Mouse (Mus musculus) frontal cortex, postnatal 10 days (tissue): Measurements from ENCODE around the gene Tox2.

Source experiments
- DNase-seq, 2 experiments: peaks; one replicate each; pipeline ENCODE4 v3.0.0; 2022; ENCODE audit warnings: low spot score in 2 of 2, mixed read lengths in 1 of 2

Tox2 gene

DNA sequence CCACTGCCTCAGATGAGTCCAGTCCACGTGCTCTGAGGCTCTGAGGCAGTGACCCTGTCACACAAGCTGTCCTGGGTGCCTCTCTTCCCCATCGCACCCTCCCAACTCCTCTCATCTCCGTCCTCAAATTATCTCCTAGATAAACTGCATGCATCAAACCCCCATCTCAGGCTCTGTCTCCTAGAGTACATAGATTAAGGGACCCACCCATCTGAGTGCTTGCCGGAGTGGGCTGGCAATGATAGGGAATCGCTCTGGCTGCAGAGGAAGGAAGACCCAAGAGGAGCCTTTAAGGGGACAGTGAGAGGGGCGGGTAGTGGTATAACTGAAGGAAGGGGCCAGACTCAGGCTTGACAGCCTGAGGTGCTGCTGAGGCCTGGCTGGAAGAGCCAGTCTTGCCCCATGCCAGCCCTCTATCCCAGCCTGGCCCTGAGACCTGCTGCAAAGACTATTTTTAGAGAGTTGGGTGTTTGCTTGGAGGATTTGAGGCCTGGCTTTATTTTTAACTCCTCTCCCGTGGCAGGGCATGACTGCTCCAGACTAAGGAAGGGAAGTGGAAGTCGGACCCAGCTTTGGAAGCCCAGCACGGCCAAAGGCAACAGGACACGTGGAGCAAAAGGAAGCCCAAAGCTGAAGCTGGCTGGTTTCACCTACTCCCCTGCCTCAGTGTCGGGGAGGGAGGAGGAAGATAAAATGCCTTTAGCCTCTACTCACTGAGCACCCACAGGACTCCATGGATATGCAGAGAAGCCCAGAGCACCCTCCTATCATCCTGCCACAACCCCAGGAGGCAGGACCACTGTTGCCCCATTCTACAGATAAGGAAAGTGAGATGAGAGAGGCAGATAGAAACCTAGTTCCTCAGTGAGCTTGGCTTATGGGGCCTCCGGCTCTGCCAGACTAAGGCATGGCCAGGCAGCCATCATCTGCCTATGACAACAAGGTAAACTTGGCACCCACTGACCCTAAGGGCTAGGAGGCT, 160.3 kb downstream of the Tox2 start:
- DNase-seq, result no peak

DNA sequence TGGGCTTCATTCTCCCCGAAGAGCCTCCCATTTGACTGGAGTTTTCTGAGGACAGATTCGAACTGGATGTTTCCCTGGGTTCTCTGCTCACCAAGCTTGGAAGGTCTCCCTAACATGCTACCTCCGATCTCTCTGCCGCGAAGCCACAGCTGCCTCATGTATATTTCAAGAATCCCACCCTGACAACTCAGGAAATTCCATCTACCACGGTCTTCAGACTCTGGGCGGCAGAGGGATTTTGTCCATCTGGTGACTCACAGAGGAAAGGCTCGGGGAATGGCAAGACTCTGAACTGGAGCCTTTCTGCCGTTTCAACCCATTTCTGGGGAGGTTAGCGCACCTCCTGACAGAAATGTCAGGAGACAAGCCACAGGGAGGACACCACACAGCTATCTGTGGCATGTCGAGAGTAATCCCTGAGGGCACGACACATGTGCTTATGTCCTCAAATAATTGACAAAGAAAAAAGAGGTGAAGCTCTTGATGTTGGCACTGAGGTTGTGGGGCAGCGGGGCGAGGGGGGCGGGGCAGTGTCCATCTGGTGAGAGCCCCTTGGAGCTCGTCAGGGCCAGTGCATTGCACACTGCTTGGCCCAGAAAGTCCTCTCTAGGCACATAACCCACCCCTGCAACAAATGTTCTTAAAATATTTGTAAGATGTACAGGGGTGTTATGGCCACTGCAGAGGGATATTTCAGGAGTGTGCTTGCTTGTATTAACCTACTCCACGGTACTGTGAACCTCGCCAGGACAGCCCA, 162.0 kb downstream of the Tox2 start:
- no peak for DNase-seq

DNA sequence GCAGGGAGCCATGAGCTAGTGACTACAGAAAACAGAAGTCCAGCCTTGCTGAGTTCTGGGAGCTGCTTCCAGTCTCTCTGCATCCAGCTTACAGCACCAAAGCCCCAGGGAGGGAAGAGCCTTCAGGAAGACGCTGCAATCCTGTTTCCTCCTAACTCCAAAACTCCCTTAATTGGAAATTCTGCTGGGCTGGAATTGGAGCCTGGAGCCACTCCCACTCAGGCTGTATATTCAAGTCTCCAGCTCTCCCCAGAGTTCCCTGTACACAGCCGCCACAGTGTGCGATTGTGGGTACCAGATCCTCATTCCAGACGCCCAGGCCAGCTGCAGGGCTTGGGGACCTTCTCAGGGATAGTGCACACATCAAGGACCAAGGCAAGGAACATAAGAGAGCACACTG, 167.2 kb downstream of the Tox2 start:
- no peak for DNase-seq

DNA sequence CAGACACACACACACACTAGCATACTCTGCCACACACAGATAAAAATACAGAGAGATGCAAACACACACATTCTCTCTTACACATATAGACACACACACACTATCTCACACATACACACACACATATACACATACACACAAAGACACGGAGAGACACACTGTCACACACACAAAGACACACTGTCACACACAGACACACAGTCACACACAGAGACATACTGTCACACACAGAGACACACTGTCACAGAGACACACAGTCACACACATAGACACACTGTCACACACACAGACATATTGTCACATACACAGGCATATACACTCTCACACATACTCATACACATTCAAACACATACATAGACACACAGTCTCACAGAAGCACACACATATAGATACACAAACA, 169.7 kb downstream of the Tox2 start:
- no peak for DNase-seq
